Mouse (Mus musculus) intestine, postnatal 0 days (tissue): Measurements from ENCODE around the gene Igf2bp3. TPM values are rescaled to one million over a fixed set of nuclear protein-coding genes. Genes with fewer than 3 reads are reported as not detected.

ENCODE experiments used
- ATAC-seq: fragments of 200-750 bp; cut with Nextera tagmentation; 2 replicates; pipeline ENCODE4 v1.8.0; 2017; ENCODE audit warnings: mild to moderate bottlenecking, moderate TSS enrichment, moderate library complexity
- H3K27ac ChIP-seq: fragments of 300-500 bp; sonication (generic); 2 replicates; pipeline ENCODE4 v1.5.1; 2014; ENCODE audit warnings: mild to moderate bottlenecking, low read depth, low read length, moderate library complexity
- H3K27me3 ChIP-seq: fragments of 300-500 bp; sonication (generic); replicated peaks from 2 replicates; pipeline ENCODE4 v1.6.1; 2014; ENCODE audit warnings: low read length, mixed read lengths; ENCODE audit not compliant: control insufficient read depth, insufficient read depth
- H3K36me3 ChIP-seq: fragments of 300-500 bp; sonication (generic); 2 replicates; pipeline ENCODE4 v1.6.1; 2014; ENCODE audit warnings: mild to moderate bottlenecking, moderate library complexity; ENCODE audit not compliant: control insufficient read depth, insufficient read depth
- H3K4me1 ChIP-seq: fragments of 300-500 bp; sonication (generic); replicated peaks from 2 replicates; pipeline ENCODE4 v1.6.1; 2014; ENCODE audit warnings: antibody characterized with exemption, low read length, mixed read lengths; ENCODE audit not compliant: control insufficient read depth, insufficient read depth
- H3K4me2 ChIP-seq: fragments of 300-500 bp; sonication (generic); replicated peaks from 2 replicates; pipeline ENCODE4 v1.6.1; 2014; ENCODE audit warnings: low read depth, mild to moderate bottlenecking, moderate library complexity
- H3K4me3 ChIP-seq: fragments of 300-500 bp; sonication (generic); 2 replicates; pipeline ENCODE4 v1.5.1; 2014; ENCODE audit warnings: low read depth, low read length
- H3K9ac ChIP-seq: fragments of 300-500 bp; sonication (generic); 2 replicates; pipeline ENCODE4 v1.6.1; 2014; ENCODE audit warnings: mild to moderate bottlenecking, low read depth, low read length
- H3K9me3 ChIP-seq: fragments of 300-500 bp; sonication (generic); 2 replicates; pipeline ENCODE4 v1.6.1; 2016; ENCODE audit warnings: mixed run types; ENCODE audit not compliant: control insufficient read depth
- CTCF ChIP-seq: sonication (generic); IDR thresholded peaks from 2 replicates; pipeline ENCODE4 v1.5.1; 2016; ENCODE audit warnings: low read depth, mild to moderate bottlenecking, control low read depth, antibody characterized with exemption, moderate library complexity
- WGBS: fragments of 180-500 bp; shearing (Covaris S2); extraction: QIAGEN DNeasy Blood & Tissue Kit; methylation state at CpG from one replicate; pipeline ENCODE4 v1.1.7; 2014; 5-methylcytosine and 5-hydroxymethylcytosine counted together
- polyA plus RNA-seq: library from polyadenylated mRNA; unstranded; fragments of >200 nt; fragmentation: Nextera tagmentation; extraction: Ambion mirVana; gene quantifications from 2 replicates; pipeline ENCODE4 v1.2.1, GENCODE M21; 2015

The Igf2bp3 gene
- polyA plus RNA-seq, 1 experiment from 2014 or later: 54.7 TPM

GRCm38 (mm10) chr6:49159971-49160370 lies 54.8 kb downstream of the Igf2bp3 start:
- no peak overlapping the region for H3K4me3 ChIP-seq
- H3K9ac ChIP-seq: no peak overlapping the region
- H3K27me3 ChIP-seq: no peaks in the 10 kb centered on the region
- H3K36me3 ChIP-seq: no peaks in the 10 kb centered on the region; the same call in 1 of the 2 replicates
- H3K27ac ChIP-seq: no peak overlapping the region
- H3K9me3 ChIP-seq: no peaks in the 10 kb centered on the region
- no peak for ATAC-seq
- 46% methylated on average over 2 of the region's 2 CpGs for WGBS
- peaks cover 10% of the 10 kb centered on the region for H3K4me1 ChIP-seq
- no peak for TF ChIP-seq CTCF
- no peak overlapping the region for H3K4me2 ChIP-seq

- Histone ChIP-seq H3K9me3 (no peaks in the 10 kb centered on the region), H3K27ac (no peak overlapping the region), H3K36me3 (no peaks in the 10 kb centered on the region), H3K27me3 (no peaks in the 10 kb centered on the region), H3K4me2 (no peak overlapping the region), H3K4me1 (peaks cover 8% of the 10 kb centered on the region), H3K9ac (no peak overlapping the region), H3K4me3 (no peak overlapping the region)
- WGBS: 86% methylated on average over 3 of the region's 3 CpGs
- ATAC-seq: no peak
- no peak for TF ChIP-seq CTCF
Measured at GRCm38 (mm10) chr6:49156826-49157175, 58.0 kb downstream of the Igf2bp3 start.

GRCm38 (mm10) chr6:49156170-49156825 lies 58.5 kb downstream of the Igf2bp3 start:
- Histone ChIP-seq H3K4me2 (no peak overlapping the region), H3K27ac (no peak overlapping the region), H3K36me3 (no peaks in the 10 kb centered on the region), H3K9me3 (no peaks in the 10 kb centered on the region), H3K27me3 (no peaks in the 10 kb centered on the region), H3K4me3 (no peak overlapping the region), H3K9ac (no peak overlapping the region), H3K4me1 (peaks cover 8% of the 10 kb centered on the region)
- no peak for ATAC-seq
- no peak for TF ChIP-seq CTCF
- WGBS: 76% methylated on average over 5 of the region's 5 CpGs

- 45% methylated on average over 4 of the region's 4 CpGs for WGBS
- no peak for TF ChIP-seq CTCF
- no peak for ATAC-seq
Measured at GRCm38 (mm10) chr6:49151465-49151864, 63.3 kb downstream of the Igf2bp3 start.

GRCm38 (mm10) chr6:49150349-49151229 lies 64.2 kb downstream of the Igf2bp3 start:
- peak overlapping the region; percentile 44 for H3K4me2 ChIP-seq
- no peaks in the 10 kb centered on the region for H3K36me3 ChIP-seq
- H3K9ac ChIP-seq: 0 out of 2 replicates have a peak overlapping the region, but pooled peaks have one; percentile 17
- H3K4me3 ChIP-seq: no peak overlapping the region
- no peaks in the 10 kb centered on the region for H3K27me3 ChIP-seq
- 0 out of 2 replicates have a peak, but pooled peaks have one; percentile 4 for TF ChIP-seq CTCF
- peaks cover 13% of the 10 kb centered on the region; the same call in 1 of the 2 replicates for H3K4me1 ChIP-seq
- H3K9me3 ChIP-seq: no peaks in the 10 kb centered on the region
- H3K27ac ChIP-seq: peak overlapping the region; percentile 91
- ATAC-seq: peak; percentile 65
- WGBS: 44% methylated on average over 9 of the region's 9 CpGs

More at GRCm38 (mm10) chr6:49151465-49151864, 63.3 kb downstream of the Igf2bp3 start:
- Histone ChIP-seq H3K4me2 (no peak overlapping the region), H3K27ac (peak overlapping the region; percentile 91), H3K9me3 (no peaks in the 10 kb centered on the region), H3K27me3 (no peaks in the 10 kb centered on the region), H3K36me3 (no peaks in the 10 kb centered on the region), H3K9ac (no peak overlapping the region), H3K4me1 (peaks cover 13% of the 10 kb centered on the region; the same call in 1 of the 2 replicates), H3K4me3 (no peak overlapping the region)
